Mouse (Mus musculus) MEL (cell line): ENCODE results near the gene Slc13a4.
A peak's percentile ranks its signal among the peaks of the same experiment; 100 is the strongest.

Source experiments
- CHD1 ChIP-seq: IDR thresholded peaks from 2 replicates; pipeline ENCODE4 v1.6.1; 2012; ENCODE audit warnings: low read depth, mild to moderate bottlenecking, inconsistent platforms, low read length, improper control_type of control experiment
- CTCF ChIP-seq, 3 experiments: IDR thresholded peaks in 2 of 3; conservative IDR thresholded peaks in 1 of 3; 2 replicates each; pipeline ENCODE4 v1.5.1; 2011 to 2012; ENCODE audit warnings: low read length in 3 of 3, low read depth in 2 of 3, mild to moderate bottlenecking in 2 of 3, improper control_type of control experiment in 1 of 3, inconsistent platforms in 1 of 3, mixed read lengths in 1 of 3, moderate library complexity in 1 of 3; ENCODE audit not compliant: control insufficient read depth in 1 of 3, insufficient read depth in 1 of 3, poor library complexity in 1 of 3, severe bottlenecking in 1 of 3
- GATA1 ChIP-seq: IDR thresholded peaks from 2 replicates; pipeline ENCODE4 v1.6.1; 2011; ENCODE audit warnings: low read depth, low read length, improper control_type of control experiment
- KAT2A ChIP-seq: conservative IDR thresholded peaks from 2 replicates; pipeline ENCODE4 v1.6.1; 2012; ENCODE audit warnings: low read depth, low read length, improper control_type of control experiment, inconsistent platforms
- MAX ChIP-seq: IDR thresholded peaks from 2 replicates; pipeline ENCODE4 v1.6.1; 2011; ENCODE audit warnings: low read length, improper control_type of control experiment
- MXI1 ChIP-seq: IDR thresholded peaks from 2 replicates; pipeline ENCODE4 v1.6.1; 2011; ENCODE audit warnings: mild to moderate bottlenecking, low read depth, low read length, improper control_type of control experiment
- MYB ChIP-seq: IDR thresholded peaks from 2 replicates; pipeline ENCODE4 v1.6.1; 2011; ENCODE audit warnings: mild to moderate bottlenecking, low read depth, low read length, improper control_type of control experiment
- POLR2A ChIP-seq, 2 experiments: IDR thresholded peaks; 2 replicates each; pipeline ENCODE4 v1.6.1; 2011 to 2012; ENCODE audit warnings: low read length in 2 of 2, mild to moderate bottlenecking in 2 of 2, control low read depth in 1 of 2, improper control_type of control experiment in 1 of 2, low read depth in 1 of 2, moderate library complexity in 1 of 2; ENCODE audit not compliant: control insufficient read depth in 1 of 2, insufficient read depth in 1 of 2, poor library complexity in 1 of 2
- POLR2AphosphoS5 ChIP-seq: IDR thresholded peaks from 2 replicates; pipeline ENCODE4 v1.6.1; 2012; ENCODE audit warnings: low read depth, borderline replicate concordance, mild to moderate bottlenecking, inconsistent platforms, low read length, moderate library complexity, mixed read lengths
- SIN3A ChIP-seq: IDR thresholded peaks from 2 replicates; pipeline ENCODE4 v1.6.1; 2012; ENCODE audit warnings: low read length, improper control_type of control experiment, inconsistent platforms
- TAL1 ChIP-seq: IDR thresholded peaks from 2 replicates; pipeline ENCODE4 v1.6.1; 2012; ENCODE audit warnings: mild to moderate bottlenecking, inconsistent platforms, low read length, moderate library complexity, mixed read lengths
- UBTF ChIP-seq: IDR thresholded peaks from 2 replicates; pipeline ENCODE4 v1.6.1; 2012; ENCODE audit warnings: low read depth, mild to moderate bottlenecking, inconsistent platforms, low read length, improper control_type of control experiment, moderate library complexity, borderline replicate concordance; ENCODE audit not compliant: insufficient read depth
- USF2 ChIP-seq, 2 experiments: IDR thresholded peaks; 2 replicates each; pipeline ENCODE4 v1.6.1; 2011 to 2012; ENCODE audit warnings: improper control_type of control experiment in 2 of 2, low read length in 2 of 2, borderline replicate concordance in 1 of 2, inconsistent platforms in 1 of 2, low read depth in 1 of 2, mild to moderate bottlenecking in 1 of 2; ENCODE audit not compliant: insufficient read depth in 1 of 2
- ZC3H11A ChIP-seq: IDR thresholded peaks from 2 replicates; pipeline ENCODE4 v1.6.1; 2012; ENCODE audit warnings: low read depth, mild to moderate bottlenecking, inconsistent platforms, low read length, improper control_type of control experiment

GRCm38 (mm10) chr6:35254136-35254904 lies 53.6 kb downstream of the Slc13a4 start:
- TF ChIP-seq CTCF (IDR thresholded peaks at IDR 0.05 in 2 of 3, conservative IDR thresholded peaks at IDR 0.05 in 1 of 3; ENCODE audit: control insufficient read depth in 1 of 3, insufficient read depth in 1 of 3, low read depth in 2 of 3, low read length in 3 of 3, poor library complexity in 1 of 3, severe bottlenecking in 1 of 3): no peak
- TF ChIP-seq TAL1: peak; percentile 94
- peak; percentile 48; the same call in 1 of the 2 replicates for TF ChIP-seq MXI1
- no peak for TF ChIP-seq UBTF
- peak; percentile 48 for TF ChIP-seq SIN3A
- TF ChIP-seq CHD1: no peak
- TF ChIP-seq ZC3H11A: no peak
- TF ChIP-seq POLR2A (IDR thresholded peaks at IDR 0.05; ENCODE audit: control insufficient read depth in 1 of 2, insufficient read depth in 1 of 2, low read depth in 1 of 2, low read length in 2 of 2, poor library complexity in 1 of 2): no peak
- TF ChIP-seq KAT2A: no peak
- TF ChIP-seq GATA1: peak; percentile 52
- TF ChIP-seq MYB: no peak
- no peak for TF ChIP-seq MAX
- no peak for TF ChIP-seq USF2 (IDR thresholded peaks at IDR 0.05; ENCODE audit: borderline replicate concordance in 1 of 2, insufficient read depth in 1 of 2, low read depth in 1 of 2, low read length in 2 of 2)
- TF ChIP-seq POLR2AphosphoS5: no peak
